Mouse (Mus musculus) embryo, embryonic 9.5 days (tissue): Measurements from ENCODE around the gene Ormdl3.

Experiments
- DNase-seq: peaks from one replicate; pipeline ENCODE4 v3.0.0-alpha.2; 2017; ENCODE audit errors: extremely low spot score

Ormdl3 gene

DNA sequence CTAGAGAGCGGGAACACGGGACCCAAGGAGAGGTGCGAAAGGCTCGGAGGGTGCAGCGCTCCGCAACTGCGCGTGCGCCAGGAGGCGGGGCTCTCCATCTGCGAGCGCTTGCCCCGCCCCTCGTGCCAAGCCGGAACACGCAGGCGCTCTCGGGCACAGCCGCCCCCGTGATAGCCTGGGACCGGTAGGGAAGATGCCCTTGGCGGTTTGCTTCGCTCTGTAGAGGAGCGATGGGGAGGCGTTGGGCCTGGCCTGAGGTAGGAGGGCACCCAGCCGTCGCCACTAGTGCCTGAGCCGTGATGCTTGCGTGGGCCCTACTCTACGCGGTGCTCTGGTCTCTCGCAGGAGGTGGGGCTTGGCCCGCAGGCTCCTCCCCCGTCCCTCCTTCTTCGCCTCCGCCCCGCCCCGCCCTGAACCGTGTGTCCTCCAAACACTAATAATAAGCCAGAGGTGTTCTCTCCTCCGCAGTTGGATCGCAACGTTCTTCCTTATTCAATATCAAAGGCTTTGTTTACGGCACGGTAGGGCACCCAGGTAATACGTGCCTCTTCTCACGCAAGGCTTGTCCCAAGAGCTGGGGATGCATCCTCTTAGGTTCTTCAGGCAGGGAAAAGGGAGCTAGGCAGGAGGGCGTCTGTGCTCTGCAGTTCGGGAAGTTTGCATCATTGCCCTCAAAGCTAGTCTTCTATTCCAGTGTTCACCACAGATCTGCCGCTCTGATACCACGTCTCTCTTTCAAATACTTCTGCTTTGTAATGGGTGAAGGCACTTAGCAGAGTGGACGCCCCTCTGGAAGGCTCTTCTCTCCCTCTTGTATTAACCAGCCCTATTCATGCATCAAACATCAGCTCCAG lies 36.0 kb downstream of the Ormdl3 start, which contains the start of gene Zpbp2:
Gene Zpbp2, plus strand, starts transcription at position 123 of the 854 bp plus-strand sequence.
- DNase-seq = peak; percentile 94

DNA sequence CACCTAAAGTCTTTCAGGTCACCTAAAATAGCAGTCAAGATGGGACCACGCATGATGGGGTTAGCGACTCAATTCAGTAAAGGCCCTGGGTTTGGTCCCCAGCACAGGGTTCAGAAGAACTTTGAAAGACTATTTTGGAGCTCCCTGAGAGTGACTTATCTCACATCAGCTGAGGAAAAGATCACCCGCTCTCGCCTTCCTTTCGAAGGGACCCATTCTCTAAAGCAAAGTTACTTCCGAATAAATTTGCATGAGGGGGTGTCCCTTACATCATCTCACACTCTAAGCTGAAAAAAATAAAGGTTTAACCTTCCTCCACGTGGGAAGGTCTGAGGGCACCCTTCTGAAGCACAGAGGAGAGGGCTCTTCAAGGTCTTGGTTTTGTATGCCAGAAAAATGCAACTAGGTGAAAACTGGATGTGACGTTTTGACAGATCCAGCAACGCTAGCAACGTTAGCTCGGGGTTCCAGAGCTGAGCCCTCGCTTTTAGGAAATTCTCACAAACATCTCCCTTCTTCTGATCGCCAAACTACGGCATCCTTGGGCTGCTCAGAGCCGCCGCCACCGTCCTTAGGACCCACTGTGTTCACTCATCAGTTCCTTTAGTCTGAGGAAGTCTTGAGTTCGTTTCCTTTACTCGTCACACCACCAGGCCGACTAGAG lies 36.7 kb downstream of the Ormdl3 start:
- no peak for DNase-seq

DNA sequence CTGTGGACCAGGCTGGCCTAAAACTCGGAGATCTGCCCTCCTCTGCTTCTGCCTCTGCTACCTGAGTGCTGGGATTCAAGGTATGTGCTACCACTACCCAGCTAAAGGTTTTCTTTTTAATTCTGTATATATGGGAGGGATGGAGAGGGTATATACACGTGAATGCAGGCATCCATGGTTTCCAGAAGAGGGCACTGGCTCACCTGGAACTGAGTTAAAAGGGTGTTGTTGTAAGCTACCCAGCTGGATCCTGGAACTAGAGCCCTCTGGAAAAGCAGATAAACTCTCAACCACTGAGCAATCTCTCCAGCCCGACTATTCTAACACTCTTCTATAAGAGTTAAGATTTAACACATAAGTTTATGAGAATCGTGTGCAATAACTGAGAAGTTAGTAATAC lies 37.8 kb downstream of the Ormdl3 start:
- DNase-seq = no peak

- DNase-seq = no peak
Measured at GRCm38 (mm10) chr11:98547308-98547693, 39.9 kb downstream of the Ormdl3 start.

DNA sequence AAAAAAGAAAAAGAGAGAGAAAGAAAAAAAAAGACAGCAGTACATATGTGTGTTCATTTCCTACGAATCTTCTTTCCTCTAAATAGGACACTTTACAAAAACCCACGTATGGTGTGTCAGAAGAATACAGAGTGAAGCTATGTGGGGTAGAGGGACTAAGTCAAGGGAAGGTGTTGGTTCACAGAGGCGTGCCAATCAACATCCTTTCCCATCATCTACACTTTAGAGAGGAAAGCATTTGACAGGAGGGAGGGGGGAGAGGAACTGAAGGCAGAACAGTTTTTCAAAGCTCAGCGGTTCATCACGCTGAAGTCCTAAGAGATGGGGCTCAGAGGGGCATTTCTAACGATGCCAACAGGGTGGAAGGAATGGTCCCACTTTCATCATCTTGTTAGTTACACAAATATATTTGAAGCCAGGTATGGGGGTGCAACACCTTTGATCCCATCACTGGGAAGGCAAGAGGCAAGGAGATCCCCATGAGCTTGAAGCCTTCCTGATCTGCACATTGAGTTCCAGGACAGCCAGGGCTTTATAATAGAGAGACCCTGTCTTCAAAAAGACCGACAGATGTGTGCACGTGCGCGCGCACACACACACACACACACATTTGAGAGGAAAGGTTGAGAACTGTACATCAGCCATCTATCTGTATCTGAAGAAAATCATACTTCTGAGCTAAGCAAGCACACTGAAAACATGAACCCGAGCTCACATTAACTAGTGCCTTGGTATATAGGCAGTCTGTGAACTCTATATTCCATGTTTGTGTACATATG lies 40.5 kb downstream of the Ormdl3 start:
- no peak for DNase-seq

DNA sequence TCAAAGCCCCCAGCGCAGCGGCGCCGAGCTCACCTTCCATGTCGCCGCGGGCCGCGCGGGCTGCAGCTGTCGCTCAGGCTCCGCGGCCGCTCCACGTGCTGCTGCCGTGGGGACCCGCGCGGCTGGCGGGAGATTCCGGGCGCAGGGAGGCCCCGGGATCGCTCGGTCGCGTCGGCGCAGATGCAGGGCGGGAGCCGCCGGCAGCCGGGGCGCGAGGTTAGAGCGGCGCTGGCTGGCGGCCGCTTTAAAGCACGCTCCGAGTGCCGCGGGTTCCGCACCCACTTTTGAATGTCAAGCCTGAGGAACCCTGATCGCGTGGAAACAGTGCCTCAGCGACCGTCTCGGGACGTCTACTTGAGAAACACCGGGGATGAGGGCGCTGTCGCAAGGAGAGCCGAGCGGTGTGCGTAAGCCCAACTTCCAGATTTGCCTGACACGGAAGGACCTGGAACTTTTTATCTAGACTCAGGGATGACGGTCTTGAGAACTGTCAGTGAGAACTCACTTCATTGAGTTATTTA lies 41.4 kb downstream of the Ormdl3 start, which contains the start of gene Ikzf3:
Gene Ikzf3, minus strand, starts transcription at position 321 of the 521 bp plus-strand sequence.
- peak; percentile 65 for DNase-seq

DNA sequence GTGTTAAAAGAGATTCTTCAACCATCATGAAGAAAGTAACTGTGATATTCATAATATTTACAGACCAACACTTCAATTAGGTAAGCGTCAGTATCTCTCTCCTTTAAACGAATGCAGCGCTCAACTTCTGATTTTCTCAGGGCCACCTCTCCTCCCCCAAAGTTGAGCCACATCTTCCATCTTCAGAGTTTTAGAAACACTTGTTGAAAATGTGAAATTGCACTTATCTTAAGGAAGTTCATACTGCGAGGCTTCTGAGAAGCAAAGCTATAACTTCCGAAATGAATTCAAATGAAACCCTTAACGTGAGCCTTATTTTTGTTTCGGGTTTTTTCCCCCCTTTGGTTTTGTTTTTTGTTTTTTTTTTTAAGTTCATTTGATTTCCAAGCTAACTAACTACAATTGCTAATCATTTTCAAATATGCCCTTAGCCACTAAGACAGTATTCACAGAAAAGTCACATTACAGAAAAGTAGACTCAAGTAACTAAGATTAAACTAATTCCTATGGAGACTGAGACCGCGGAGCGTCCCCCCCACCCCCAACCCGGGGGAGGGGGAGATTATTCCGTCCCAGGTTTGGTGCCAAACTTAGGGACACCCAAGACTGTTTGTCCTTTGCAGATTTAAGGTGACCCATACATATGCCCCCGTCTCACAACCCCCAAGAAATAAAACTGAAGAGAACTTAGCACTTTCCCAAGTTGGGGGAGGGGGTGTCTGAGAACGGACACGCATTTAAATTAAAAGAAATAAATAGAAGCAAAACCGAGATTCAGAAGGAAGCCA lies 42.1 kb downstream of the Ormdl3 start:
- peak; percentile 26 for DNase-seq

GRCm38 (mm10) chr11:98543414-98543813 lies 43.8 kb downstream of the Ormdl3 start:
- no peak for DNase-seq

DNA sequence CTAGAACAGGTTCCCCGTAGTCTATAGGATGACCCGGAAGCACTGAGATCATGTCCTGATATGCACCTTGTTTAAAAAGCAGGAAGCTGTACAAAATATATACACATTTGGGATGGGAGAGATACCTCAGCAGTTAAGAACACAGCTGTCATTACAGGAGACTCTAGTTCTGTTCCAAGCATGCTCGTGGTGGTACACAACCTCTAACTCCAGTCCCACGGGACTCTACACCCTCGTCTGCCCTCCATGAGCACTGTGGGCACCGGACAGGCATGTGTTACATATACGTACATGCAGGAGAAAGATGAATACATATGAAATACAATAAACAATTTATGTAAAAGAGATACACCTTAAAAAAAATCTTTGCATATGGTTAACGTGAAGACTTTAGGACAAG lies 44.6 kb downstream of the Ormdl3 start:
- DNase-seq = no peak

DNA sequence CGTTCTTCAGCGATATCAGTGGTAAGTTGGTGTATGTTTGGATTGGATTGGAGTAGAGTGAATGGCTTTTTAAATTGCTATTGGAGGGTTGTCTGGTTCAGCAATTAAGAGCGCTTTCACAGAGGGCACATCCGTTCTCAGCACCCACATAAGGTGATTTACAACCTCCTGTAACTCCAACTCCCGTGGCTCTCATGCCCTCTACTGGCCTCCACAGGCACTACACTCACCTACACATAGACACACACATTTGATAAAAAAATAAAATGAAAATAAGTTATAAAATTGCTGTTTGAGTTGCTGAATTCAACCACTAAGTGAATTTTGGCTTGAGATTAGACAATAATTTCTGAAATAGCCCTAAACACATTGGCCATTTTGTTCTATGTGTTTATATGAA lies 46.8 kb downstream of the Ormdl3 start:
- DNase-seq = no peak

DNA sequence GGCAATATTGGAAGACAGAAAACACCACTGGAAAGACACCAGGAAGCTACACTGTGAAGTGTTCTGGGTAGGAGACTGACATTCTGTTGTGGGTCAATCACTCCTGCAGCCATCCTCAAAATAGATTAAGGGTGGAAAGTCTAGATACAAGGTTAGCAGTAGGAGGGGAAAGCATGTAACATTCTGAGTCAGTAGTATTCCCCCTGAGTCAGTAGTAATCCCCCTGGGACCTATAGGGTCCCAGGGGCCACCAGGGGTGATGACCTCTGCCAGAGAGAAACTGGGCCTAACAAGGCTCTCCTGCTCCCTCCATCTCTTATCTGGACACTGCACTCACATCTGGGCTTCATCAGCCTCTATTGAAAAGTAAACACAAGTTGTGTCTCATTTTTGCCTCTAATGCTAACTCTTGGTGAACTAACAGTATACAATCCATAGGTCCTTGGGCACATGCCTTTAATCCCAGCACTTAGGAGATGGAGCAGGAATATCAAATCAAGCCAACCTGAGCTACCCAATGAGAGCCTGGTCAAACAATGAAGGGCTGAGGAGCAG lies 49.6 kb downstream of the Ormdl3 start:
- no peak for DNase-seq
